Mouse (Mus musculus) spleen, adult 2 months (tissue): ENCODE results near the gene 4930558C23Rik. TPM values are rescaled to one million over a fixed set of nuclear protein-coding genes. Genes with fewer than 3 reads are reported as not detected.

Source experiments
- DNase-seq, 2 experiments: peaks; one replicate each; pipeline versions ENCODE4 v3.0.0 to v3.0.0-alpha.2; 2012 to 2021; ENCODE audit warnings: low spot score in 2 of 2, low read depth in 1 of 2
- H3K27ac ChIP-seq: fragments of 200-500 bp; 2 replicates; pipeline ENCODE4 v1.5.1; 2012; ENCODE audit warnings: low read length, inconsistent platforms; ENCODE audit not compliant: insufficient read depth
- H3K27me3 ChIP-seq: fragments of 200-500 bp; 2 replicates; pipeline ENCODE4 v1.6.1; 2012; ENCODE audit warnings: mild to moderate bottlenecking, moderate library complexity, low read length, inconsistent platforms; ENCODE audit not compliant: control insufficient read depth, insufficient read depth
- H3K36me3 ChIP-seq: fragments of 200-500 bp; 2 replicates; pipeline ENCODE4 v1.6.1; 2012; ENCODE audit warnings: mild to moderate bottlenecking, low read length, inconsistent platforms; ENCODE audit not compliant: control insufficient read depth, insufficient read depth
- H3K4me1 ChIP-seq: fragments of 200-500 bp; 2 replicates; pipeline ENCODE4 v1.6.1; 2011; ENCODE audit warnings: inconsistent platforms; ENCODE audit not compliant: control insufficient read depth, insufficient read depth, insufficient read length
- H3K4me3 ChIP-seq: fragments of 200-500 bp; 2 replicates; pipeline ENCODE4 v1.5.1; 2011; ENCODE audit warnings: mild to moderate bottlenecking, inconsistent platforms; ENCODE audit not compliant: insufficient read depth, insufficient read length; ENCODE audit errors: extremely low read depth
- CTCF ChIP-seq: fragments of 200-500 bp; IDR thresholded peaks from 2 replicates; pipeline ENCODE4 v1.5.1; 2011; ENCODE audit warnings: mild to moderate bottlenecking, inconsistent platforms; ENCODE audit not compliant: insufficient read depth, insufficient read length, insufficient replicate concordance; ENCODE audit errors: extremely low read depth
- POLR2A ChIP-seq: fragments of 200-500 bp; IDR thresholded peaks from 2 replicates; pipeline ENCODE4 v1.6.1; 2011; ENCODE audit warnings: low read depth, low read length, inconsistent platforms
- WGBS: fragments of 180-500 bp; shearing (Covaris S2); methylation state at CpG from one replicate; pipeline ENCODE4 v1.1.7; 2018; 5-methylcytosine and 5-hydroxymethylcytosine counted together
- polyA plus RNA-seq: library from polyadenylated mRNA; depleted of rRNA; stranded (reverse); fragments of >200 nt; gene quantifications from 2 replicates; pipeline ENCODE4 v1.2.3, GENCODE M21; 2012

Gene 4930558C23Rik
- polyA plus RNA-seq, 1 experiment: not detected

DNA sequence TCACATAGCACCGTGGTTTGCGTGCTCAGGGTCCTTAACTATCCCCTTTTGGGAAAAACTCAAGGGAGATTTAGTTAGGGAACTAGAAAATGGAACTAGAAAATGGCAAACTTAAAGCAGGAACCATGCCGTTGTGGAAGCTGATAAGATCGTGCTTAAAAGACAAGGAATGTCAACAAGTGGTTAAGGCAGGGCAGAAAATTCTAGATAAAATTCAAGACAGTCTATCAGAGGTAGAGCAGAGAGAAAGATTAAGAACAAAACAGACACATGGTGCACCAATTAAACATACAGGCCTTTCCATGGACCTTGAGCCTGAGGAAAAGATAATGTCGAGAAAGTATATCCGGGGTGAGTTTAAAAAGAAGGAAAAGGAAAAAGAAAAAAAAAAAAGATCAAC is 15.2 kb upstream of the 4930558C23Rik start:
- Histone ChIP-seq H3K27ac (no peak overlapping the region), H3K4me1 (no peaks in the 10 kb centered on the region), H3K27me3 (no peaks in the 10 kb centered on the region), H3K4me3 (no peak overlapping the region), H3K36me3 (no peaks in the 10 kb centered on the region)
- TF ChIP-seq CTCF (no peak), POLR2A (no peak)
- DNase-seq: no peak
- 93% methylated on average over 6 of the region's 6 CpGs for WGBS

DNA sequence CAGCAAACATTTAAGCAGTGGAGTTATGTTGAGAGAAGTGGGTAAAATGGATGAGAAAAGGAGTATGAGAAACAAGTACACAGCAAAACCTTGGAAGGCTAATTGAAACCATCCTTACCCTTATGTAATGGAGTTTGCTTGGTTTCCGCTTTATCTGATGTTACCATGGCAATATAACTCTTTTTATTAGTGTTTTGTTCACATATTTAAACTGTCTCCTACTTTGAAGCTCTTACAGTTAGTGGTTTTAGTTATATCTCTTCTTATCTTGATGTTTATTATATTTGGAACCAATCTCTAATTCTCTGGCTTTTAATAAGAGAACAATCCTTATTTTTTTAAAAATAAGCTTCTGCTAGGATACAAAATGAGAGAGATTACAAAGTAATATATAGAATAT is 9.6 kb upstream of the 4930558C23Rik start:
- WGBS: 87% methylated on average over 1 of the region's 1 CpGs
- Histone ChIP-seq H3K27ac (no peak overlapping the region), H3K4me3 (no peak overlapping the region), H3K4me1 (no peaks in the 10 kb centered on the region), H3K36me3 (no peaks in the 10 kb centered on the region), H3K27me3 (no peaks in the 10 kb centered on the region)
- TF ChIP-seq POLR2A: no peak
- no peak for TF ChIP-seq CTCF
- DNase-seq: no peak

DNA sequence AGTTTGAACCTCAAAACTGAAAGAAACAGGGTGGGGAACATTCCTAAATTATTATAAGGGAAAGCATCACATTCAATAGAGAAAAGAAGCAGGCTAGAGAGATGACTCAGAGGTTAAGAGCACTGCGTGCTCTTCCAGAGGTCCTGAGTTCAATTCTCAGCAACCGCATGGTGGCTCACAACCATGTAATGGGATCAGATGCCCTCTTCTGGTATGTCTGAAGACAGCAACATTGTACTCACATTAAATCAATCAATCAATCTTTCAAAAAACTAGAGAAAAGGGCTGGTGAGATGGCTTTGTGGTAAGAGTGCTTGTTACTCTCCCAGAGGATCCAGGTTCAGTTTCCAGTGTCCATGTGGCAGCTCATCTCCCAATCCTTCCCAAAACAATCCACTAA is 6.2 kb upstream of the 4930558C23Rik start:
- no peak for DNase-seq
- TF ChIP-seq CTCF (no peak), POLR2A (no peak)
- WGBS: 90% methylated on average over 2 of the region's 2 CpGs
- no peaks in the 10 kb centered on the region for H3K4me1 ChIP-seq
- H3K4me3 ChIP-seq: no peak overlapping the region
- H3K27me3 ChIP-seq: no peaks in the 10 kb centered on the region
- no peaks in the 10 kb centered on the region for H3K36me3 ChIP-seq
- no peak overlapping the region for H3K27ac ChIP-seq

DNA sequence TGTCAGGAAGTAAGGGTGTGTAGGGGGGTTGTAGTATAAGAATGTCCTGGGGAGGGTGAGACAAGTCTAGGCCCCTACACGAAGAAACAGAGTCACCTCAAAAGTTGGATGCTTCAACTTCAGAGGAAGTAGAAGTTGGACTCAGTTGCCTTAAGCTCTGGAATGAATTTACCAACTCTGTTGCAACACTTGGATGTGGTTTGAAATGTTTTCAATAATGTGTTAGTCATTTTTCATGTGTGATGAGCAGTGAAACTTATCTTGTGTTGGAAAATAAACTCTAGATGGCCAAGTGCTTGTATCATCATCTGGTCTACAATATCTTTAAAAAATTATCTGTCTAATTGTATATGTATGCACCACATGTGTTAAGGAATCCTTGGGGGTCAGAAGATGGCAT is 5.1 kb upstream of the 4930558C23Rik start:
- no peak for DNase-seq
- TF ChIP-seq POLR2A (no peak), CTCF (no peak)
- no peak overlapping the region for H3K27ac ChIP-seq
- WGBS: 60% methylated on average over 1 of the region's 1 CpGs
- no peak overlapping the region for H3K4me3 ChIP-seq
- H3K36me3 ChIP-seq: no peaks in the 10 kb centered on the region
- no peaks in the 10 kb centered on the region for H3K27me3 ChIP-seq
- H3K4me1 ChIP-seq: no peaks in the 10 kb centered on the region

DNA sequence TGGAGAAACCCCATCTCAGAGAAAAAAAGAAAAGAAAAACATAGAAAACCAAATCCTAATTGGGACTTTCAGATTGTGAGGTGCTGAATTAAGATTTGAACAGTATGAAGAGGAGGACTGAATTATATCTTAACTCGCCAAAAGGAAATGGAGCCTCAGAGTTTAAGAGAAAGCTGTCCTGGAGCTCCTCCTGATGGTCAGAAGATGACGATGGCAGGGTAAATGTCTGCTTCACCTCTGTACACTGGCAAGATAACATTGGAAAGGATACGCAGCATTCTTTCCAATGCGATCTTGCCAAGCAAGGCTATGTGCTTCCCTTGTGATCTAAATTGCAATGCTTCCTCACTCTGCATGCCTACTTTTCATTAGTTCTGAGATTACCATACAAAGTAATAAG is 8.3 kb downstream of the 4930558C23Rik start:
- TF ChIP-seq CTCF (no peak), POLR2A (no peak)
- H3K36me3 ChIP-seq: no peaks in the 10 kb centered on the region
- no peaks in the 10 kb centered on the region for H3K4me1 ChIP-seq
- H3K27ac ChIP-seq: no peak overlapping the region
- peak; percentile 1 to 4 for DNase-seq
- H3K4me3 ChIP-seq: no peak overlapping the region
- H3K27me3 ChIP-seq: no peaks in the 10 kb centered on the region
- WGBS: 67% methylated on average over 4 of the region's 4 CpGs

DNA sequence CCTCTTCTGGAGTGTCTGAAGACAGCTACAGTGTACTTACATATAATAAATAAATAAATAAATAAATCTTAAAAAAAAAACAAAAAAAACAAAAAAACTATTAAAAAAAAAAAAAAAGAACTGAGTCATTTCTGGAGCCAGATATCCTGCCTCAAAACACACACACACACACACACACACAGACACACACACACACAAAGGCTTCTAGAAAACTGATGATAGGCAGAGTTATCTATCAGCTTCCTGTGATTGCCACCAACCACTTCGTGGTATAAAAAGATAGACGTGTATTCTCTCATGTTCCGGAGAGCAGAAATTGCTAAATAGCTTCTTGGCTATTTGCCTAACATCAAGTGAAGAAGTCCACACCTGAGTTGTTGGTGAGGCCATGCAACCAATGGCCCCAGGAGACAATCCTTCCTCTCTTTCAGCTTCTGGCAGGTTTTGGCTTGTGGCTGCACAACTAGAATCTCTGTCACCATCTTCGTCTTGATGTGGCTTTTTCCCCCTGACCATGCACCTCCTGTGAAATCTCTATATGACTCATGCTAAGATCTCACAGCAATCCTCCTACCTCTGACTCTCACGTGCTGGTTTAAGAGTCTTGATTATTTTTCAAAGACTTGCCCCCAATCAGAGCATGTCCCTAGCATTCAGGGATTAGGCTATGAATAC is 17.1 kb downstream of the 4930558C23Rik start:
- no peak overlapping the region for H3K27ac ChIP-seq
- no peaks in the 10 kb centered on the region for H3K4me1 ChIP-seq
- peak in 1 of 2 experiments; percentile 18 for DNase-seq
- H3K27me3 ChIP-seq: no peaks in the 10 kb centered on the region
- H3K4me3 ChIP-seq: no peak overlapping the region
- 50% methylated on average over 5 of the region's 5 CpGs for WGBS
- no peaks in the 10 kb centered on the region for H3K36me3 ChIP-seq
- TF ChIP-seq CTCF (no peak), POLR2A (no peak)

DNA sequence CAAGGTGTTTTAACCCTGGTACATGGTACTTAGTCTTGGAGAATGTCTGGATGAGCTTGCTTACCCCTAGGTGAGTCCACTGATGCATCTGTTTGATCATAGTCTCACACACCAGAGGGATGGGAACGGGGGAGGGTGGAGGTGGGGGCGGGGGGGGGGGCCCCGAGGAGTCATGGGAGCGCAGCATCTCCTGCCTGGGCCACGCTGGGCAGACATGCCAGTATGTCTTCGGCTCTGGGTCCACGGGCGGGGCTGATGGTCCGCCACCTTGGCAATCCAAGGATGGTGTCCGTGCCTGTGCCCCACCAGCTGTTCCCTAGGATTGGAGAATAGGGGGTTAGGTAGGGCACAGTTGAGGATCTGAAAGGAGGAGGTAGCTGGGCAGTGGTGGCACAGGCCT is 29.4 kb downstream of the 4930558C23Rik start:
- H3K27ac ChIP-seq: no peak overlapping the region

More for the DNA sequence above, 29.4 kb downstream of the 4930558C23Rik start:
- TF ChIP-seq CTCF (no peak), POLR2A (no peak)
- Histone ChIP-seq H3K36me3 (no peaks in the 10 kb centered on the region), H3K4me1 (no peaks in the 10 kb centered on the region), H3K27me3 (no peaks in the 10 kb centered on the region), H3K4me3 (no peak overlapping the region)
- no peak for DNase-seq
- WGBS: 90% methylated on average over 10 of the region's 10 CpGs
